Mouse (Mus musculus) liver, embryonic 14.5 days (tissue): Measurements from ENCODE around the gene S100a4.

Experiments used
- CTCF ChIP-seq: IDR thresholded peaks from 2 replicates; pipeline ENCODE4 v1.5.1; 2016; ENCODE audit warnings: antibody characterized with exemption, low read depth, control low read depth
- EP300 ChIP-seq: IDR thresholded peaks from 2 replicates; pipeline ENCODE4 v1.6.1; 2016; ENCODE audit warnings: antibody characterized with exemption, low read depth

GRCm38 (mm10) chr3:90629298-90629697 is 25.7 kb downstream of the S100a4 start:
- no peak for TF ChIP-seq CTCF
- no peak for TF ChIP-seq EP300
